Comparison of ENCODE assay signal across 19 mouse cellular contexts in genomic region chr17:5322594-5322993, GRCm38 (mm10).
DNase-seq lines count a peak whose midpoint lies in the region; ATAC-seq and TF ChIP-seq lines count a peak whose summit lies in the region.
"Had no signal": no experiment of that assay in that cellular context is flagged by ENCODE, and none has a peak within 500 bp of the region (broad histone marks: within the 10 kb centered on the region; RNA-seq: fewer than 3 reads in every experiment).

No protein-coding gene starts in this region.

- H3K4me1 ChIP-seq in stomach, embryonic 14.5 days (ENCODE audit: control insufficient read depth, insufficient read depth, low read length) = peaks cover 35% of the 10 kb centered on the region
- H3K4me1 ChIP-seq in stomach, postnatal 0 days (replicated peaks; ENCODE audit: control insufficient read depth, insufficient read depth) = 0 out of 2 replicates have a peak, but pooled peaks cover 7% of the 10 kb centered on the region

- no peak for TF ChIP-seq EP300 in stomach, postnatal 0 days (optimal IDR thresholded peaks at IDR 0.05)

- no peak for TF ChIP-seq CTCF in stomach, postnatal 0 days (IDR thresholded peaks at IDR 0.05; ENCODE audit: low read depth)

- H3K36me3 ChIP-seq in stomach, embryonic 14.5 days (ENCODE audit: control insufficient read depth, insufficient read depth, low read length) = peaks cover 29% of the 10 kb centered on the region
- peaks cover 21% of the 10 kb centered on the region for H3K36me3 ChIP-seq in stomach, postnatal 0 days (ENCODE audit: control insufficient read depth, insufficient read depth, low read length)

- intact Hi-C loops in gastrocnemius, postnatal 14 days (cut with DNase I; ENCODE audit: low total_unique reads) = no loop called here
- intact Hi-C loops in left cerebral cortex, postnatal 36 days (cut with DNase I) = no loop called here

- no peak overlapping the region for H3K9ac ChIP-seq in stomach, embryonic 14.5 days (replicated peaks; ENCODE audit: low read depth, low read length)
- no peak overlapping the region for H3K9ac ChIP-seq in stomach, postnatal 0 days (ENCODE audit: low read length)
- H3K9ac ChIP-seq: hindbrain, embryonic 12.5 days had no signal

- DNase-seq in gastrocnemius, postnatal 14 days = peak; percentile 1
- no peak for DNase-seq in gastrocnemius, postnatal 4 days (ENCODE audit: low spot score in 2 of 2)
- no peak for DNase-seq in stomach, postnatal 0 days (ENCODE audit: low spot score)
- peak; percentile 82 for DNase-seq in ZHBTc4 (ENCODE audit: low read depth, low spot score)
- DNase-seq in left cerebral cortex, adult 18-20 months (ENCODE audit: low spot score in 2 of 2) = no peak
- DNase-seq in left cerebral cortex, postnatal 36 days (ENCODE audit: low spot score in 2 of 2) = no peak
- DNase-seq: adrenal gland, adult 2 months; adrenal gland, postnatal 25 days; cerebellum, adult 18-20 months; cerebellum, adult 9-11 months; gastrocnemius, postnatal 10 days; heart, postnatal 10 days; heart, postnatal 4 days had no signal

- no peak for ATAC-seq in stomach, embryonic 14.5 days (ENCODE audit: insufficient number of reproducible peaks, insufficient read depth, low FRiP score, low read depth)
- no peak for ATAC-seq in stomach, postnatal 0 days (ENCODE audit: low FRiP score, low TSS enrichment)
- ATAC-seq: forebrain, embryonic 14.5 days; hindbrain, embryonic 16.5 days; inflammation-experienced regulatory T-cells, adult 6 months had no signal

- WGBS in stomach, embryonic 14.5 days = 74% methylated on average over 9 of the region's 9 CpGs
- WGBS in stomach, postnatal 0 days = 77% methylated on average over 9 of the region's 9 CpGs

- peak overlapping the region; percentile 78; the same call in 1 of the 2 replicates for H3K27ac ChIP-seq in stomach, embryonic 14.5 days (ENCODE audit: low read length)
- H3K27ac ChIP-seq in stomach, postnatal 0 days (replicated peaks) = no peak overlapping the region

- H3K4me3 ChIP-seq in stomach, embryonic 14.5 days (ENCODE audit: low read depth, low read length) = no peak overlapping the region
- H3K4me3 ChIP-seq in stomach, postnatal 0 days (ENCODE audit: low read depth, low read length) = no peak overlapping the region
- H3K4me3 ChIP-seq: embryonic facial prominence, embryonic 10.5 days; hindbrain, embryonic 12.5 days had no signal

- H3K27me3 ChIP-seq in stomach, embryonic 14.5 days (ENCODE audit: control insufficient read depth, insufficient read depth, low read length) = no peaks in the 10 kb centered on the region
- no peaks in the 10 kb centered on the region for H3K27me3 ChIP-seq in stomach, postnatal 0 days (ENCODE audit: control insufficient read depth, insufficient read depth, low read length)

- H3K9me3 ChIP-seq in stomach, embryonic 14.5 days (ENCODE audit: control insufficient read depth, low read depth, low read length) = no peaks in the 10 kb centered on the region
- no peaks in the 10 kb centered on the region for H3K9me3 ChIP-seq in stomach, postnatal 0 days (ENCODE audit: control insufficient read depth, low read length)
- H3K9me3 ChIP-seq: embryonic facial prominence, embryonic 10.5 days; hindbrain, embryonic 12.5 days had no signal

- no peak overlapping the region for H3K4me2 ChIP-seq in stomach, embryonic 14.5 days (replicated peaks; ENCODE audit: low read depth, low read length)
- H3K4me2 ChIP-seq in stomach, postnatal 0 days (replicated peaks; ENCODE audit: low read depth) = no peak overlapping the region
- H3K4me2 ChIP-seq: hindbrain, embryonic 12.5 days had no signal

Comparison
In these comparisons a context has a peak if more than half of its experiments do, and no peak if none do; other contexts are left out.
1. DNase-seq: peak in gastrocnemius, postnatal 14 days (single experiment) and ZHBTc4 (single experiment); none in gastrocnemius, postnatal 4 days (0 of 2), stomach, postnatal 0 days (single experiment), left cerebral cortex, adult 18-20 months (0 of 2) and left cerebral cortex, postnatal 36 days (0 of 2).